Mouse (Mus musculus): ENCODE data around the gene Creb5. TPM values are rescaled to one million over a fixed set of nuclear protein-coding genes. Genes with fewer than 3 reads are reported as not detected.
"Not testable (repeated sequence)": the region's sequence is repeated elsewhere in the genome, so short reads cannot be mapped to it uniquely, and the experiment has no call there.

Creb5 gene
- total RNA-seq, 4 experiments from 2014 or later: 4.2 to 7.4 (median 5.0) TPM

GRCm38 (mm10) chr6:53319543-53320325, 32.7 kb downstream of the Creb5 start:
- DNase-seq (ENCODE audit: low spot score in 2 of 2): peak; percentile 8 to 10

- no peak for DNase-seq (ENCODE audit: low spot score in 2 of 2)
These were observed 50.3 kb downstream of the Creb5 start for GRCm38 (mm10) chr6:53337398-53337797.

- no peak for DNase-seq (ENCODE audit: low spot score in 2 of 2)
These were observed 65.4 kb downstream of the Creb5 start for GRCm38 (mm10) chr6:53352311-53352960.

- no peak for DNase-seq (ENCODE audit: low spot score in 2 of 2)
These were observed 69.3 kb downstream of the Creb5 start for GRCm38 (mm10) chr6:53356328-53356727.

GRCm38 (mm10) chr6:53363535-53363934, 76.5 kb downstream of the Creb5 start:
- no peak for DNase-seq (ENCODE audit: low spot score in 2 of 2)

GRCm38 (mm10) chr6:53363981-53364391, 76.9 kb downstream of the Creb5 start:
- no peak for DNase-seq (ENCODE audit: low spot score in 2 of 2)

GRCm38 (mm10) chr6:53369147-53369546, 82.1 kb downstream of the Creb5 start:
- no peak for DNase-seq (ENCODE audit: low spot score in 2 of 2)

- DNase-seq (ENCODE audit: low spot score in 2 of 2): no peak
These were observed 82.9 kb downstream of the Creb5 start for GRCm38 (mm10) chr6:53369928-53370327.

GRCm38 (mm10) chr6:53371962-53372361, 84.9 kb downstream of the Creb5 start:
- no peak for DNase-seq (ENCODE audit: low spot score in 2 of 2)

- DNase-seq (ENCODE audit: low spot score in 2 of 2): no peak
These were observed 87.4 kb downstream of the Creb5 start for GRCm38 (mm10) chr6:53374315-53374941.

GRCm38 (mm10) chr6:53389277-53389676, 102.2 kb downstream of the Creb5 start:
- no peak for DNase-seq (ENCODE audit: low spot score in 2 of 2)

- DNase-seq (ENCODE audit: low spot score in 2 of 2): peak; percentile 8 to 21
These were observed 103.3 kb downstream of the Creb5 start for GRCm38 (mm10) chr6:53390413-53390812.

GRCm38 (mm10) chr6:53394026-53394425, 107.0 kb downstream of the Creb5 start:
- DNase-seq (ENCODE audit: low spot score in 2 of 2): no peak

- DNase-seq (ENCODE audit: low spot score in 2 of 2): no peak
These were observed 108.1 kb downstream of the Creb5 start for GRCm38 (mm10) chr6:53395208-53395607.

GRCm38 (mm10) chr6:53396421-53396820, 109.4 kb downstream of the Creb5 start:
- no peak for DNase-seq (ENCODE audit: low spot score in 2 of 2)

- no peak for DNase-seq (ENCODE audit: low spot score in 2 of 2)
These were observed 110.7 kb downstream of the Creb5 start for GRCm38 (mm10) chr6:53397797-53398196.

GRCm38 (mm10) chr6:53398297-53399140, 111.4 kb downstream of the Creb5 start:
- DNase-seq (ENCODE audit: low spot score in 2 of 2): no peak

- no peak for DNase-seq (ENCODE audit: low spot score in 2 of 2)
These were observed 114.3 kb downstream of the Creb5 start for GRCm38 (mm10) chr6:53401364-53401763.

GRCm38 (mm10) chr6:53402551-53402950, 115.5 kb downstream of the Creb5 start:
- not testable (repeated sequence) for DNase-seq (ENCODE audit: low spot score in 2 of 2)

GRCm38 (mm10) chr6:53409183-53409582, 122.1 kb downstream of the Creb5 start:
- DNase-seq (ENCODE audit: low spot score in 2 of 2): no peak

GRCm38 (mm10) chr6:53421345-53421744, 134.3 kb downstream of the Creb5 start:
- no peak for DNase-seq (ENCODE audit: low spot score in 2 of 2)

Data from layer of hippocampus, adult 8-10 months (tissue).